Mouse (Mus musculus): ENCODE data around the gene Vmn1r111. TPM values are rescaled to one million over a fixed set of nuclear protein-coding genes. Genes with fewer than 3 reads are reported as not detected.
"Not testable (repeated sequence)": the region's sequence is repeated elsewhere in the genome, so short reads cannot be mapped to it uniquely, and the experiment has no call there.

Vmn1r111 gene
- polyA plus RNA-seq (2021) = not detected

DNA sequence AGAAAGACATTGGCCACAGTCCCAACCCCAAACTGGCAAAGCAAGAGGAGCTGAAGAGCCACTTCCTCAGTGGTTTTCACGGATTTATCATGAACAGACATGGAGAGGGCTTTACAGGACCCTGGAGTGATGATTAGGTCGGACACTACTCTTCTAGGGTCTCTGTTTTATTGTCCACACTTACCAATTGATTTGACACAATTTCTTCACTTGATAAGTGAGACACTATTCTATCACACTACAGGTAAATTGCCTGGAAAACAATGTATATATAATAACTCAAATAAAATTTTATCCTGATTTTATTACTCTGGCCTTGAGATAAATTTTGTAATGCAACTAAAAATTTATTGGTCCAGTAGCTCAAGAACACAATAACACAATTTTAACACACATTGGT is at the start of gene Vmn1r111:
TSS of gene Vmn1r111 (minus strand) at position 101 of the 400 bp plus-strand sequence.
- in situ Hi-C loops (cut with MboI; ENCODE audit: low pct_unique_long_range_greater_than_20kb); CTCF ChIA-PET; POLR2A ChIA-PET; DNase-seq (ENCODE audit: low read depth, low spot score); ATAC-seq; H3K27me3 ChIP-seq: not testable (repeated sequence)

DNA sequence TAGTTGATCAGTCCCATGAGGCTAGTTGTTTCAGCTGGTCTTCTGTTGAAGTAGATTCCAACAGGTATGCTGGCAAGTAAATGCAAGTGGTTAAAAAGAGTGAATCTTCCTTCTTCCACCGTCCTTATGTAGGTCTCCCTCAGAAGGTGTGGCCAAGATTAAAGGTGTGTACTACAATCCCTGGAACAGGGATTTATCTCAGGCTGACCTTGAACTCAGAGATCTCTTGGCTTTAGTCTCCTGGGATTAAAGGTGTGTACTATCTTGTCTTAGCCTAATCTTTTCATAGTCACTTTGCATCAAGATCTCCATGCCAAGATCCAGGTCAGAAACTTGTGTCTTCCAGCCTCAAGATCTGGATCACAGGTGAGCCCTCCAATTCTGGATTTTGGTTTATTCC is 27.5 kb upstream of the Vmn1r111 start, which contains the start of gene Gm10668:
TSS of gene Gm10668 (minus strand) at position 101 of the 400 bp plus-strand sequence.
- DNase-seq (ENCODE audit: low read depth, low spot score); ATAC-seq; H3K27me3 ChIP-seq; POLR2A ChIA-PET; in situ Hi-C loops (cut with MboI; ENCODE audit: low pct_unique_long_range_greater_than_20kb); CTCF ChIA-PET: not testable (repeated sequence)

DNA sequence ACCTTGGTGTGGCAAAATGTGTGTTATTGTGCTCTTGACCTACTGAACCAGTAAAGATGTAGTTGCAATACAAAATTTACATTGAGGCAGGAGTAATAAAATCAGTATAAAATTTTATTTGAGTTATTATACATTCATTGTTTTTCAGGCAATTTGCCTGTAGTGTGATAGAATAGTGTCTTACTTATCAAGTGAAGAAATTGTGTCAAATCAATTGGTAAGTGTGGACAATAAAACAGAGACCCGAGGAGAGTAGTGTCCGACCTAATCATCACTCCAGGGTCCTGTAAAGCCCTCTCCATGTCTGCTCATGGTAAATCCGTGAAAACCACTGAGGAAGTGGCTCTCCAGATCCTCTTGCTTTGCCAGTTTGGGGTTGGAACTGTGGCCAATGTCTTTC is 34.4 kb downstream of the Vmn1r111 start, which contains the start of gene Vmn1r107:
TSS of gene Vmn1r107 (plus strand) at position 301 of the 400 bp plus-strand sequence.
- CTCF ChIA-PET; DNase-seq (ENCODE audit: low read depth, low spot score); ATAC-seq; POLR2A ChIA-PET; in situ Hi-C loops (cut with MboI; ENCODE audit: low pct_unique_long_range_greater_than_20kb); H3K27me3 ChIP-seq: not testable (repeated sequence)

Other genes with a start within 250 kb of the Vmn1r111 start
- gene Gm10670, start 228.3 kb downstream of the Vmn1r111 start, polyA plus RNA-seq (2021) = not detected
- gene Vmn1r103, start 192.7 kb downstream of the Vmn1r111 start, polyA plus RNA-seq (2021) = not detected
- not detected for gene Vmn1r104, start 169.4 kb downstream of the Vmn1r111 start, polyA plus RNA-seq (2021)
- gene Gm5726, start 157.5 kb downstream of the Vmn1r111 start, polyA plus RNA-seq (2021) = not detected
- gene Gm4141, start 127.0 kb downstream of the Vmn1r111 start, polyA plus RNA-seq (2021) = not detected
- gene Gm4513, start 104.2 kb downstream of the Vmn1r111 start, polyA plus RNA-seq (2021) = not detected
- gene Vmn1r107, start 34.3 kb downstream of the Vmn1r111 start, polyA plus RNA-seq (2021) = not detected
- not detected for gene Gm10668, start 27.4 kb upstream of the Vmn1r111 start, polyA plus RNA-seq (2021)
- not detected for gene Vmn1r112, start 68.0 kb upstream of the Vmn1r111 start, polyA plus RNA-seq (2021)
- not detected for gene Vmn1r113, start 84.1 kb upstream of the Vmn1r111 start, polyA plus RNA-seq (2021)
- not detected for gene Vmn1r114, start 109.0 kb upstream of the Vmn1r111 start, polyA plus RNA-seq (2021)
- not detected for gene Vmn1r115, start 141.8 kb upstream of the Vmn1r111 start, polyA plus RNA-seq (2021)
- not detected for gene Vmn1r116, start 169.0 kb upstream of the Vmn1r111 start, polyA plus RNA-seq (2021)
- gene Vmn1r117, start 180.9 kb upstream of the Vmn1r111 start, polyA plus RNA-seq (2021) = not detected
- gene Vmn1r118, start 209.1 kb upstream of the Vmn1r111 start, polyA plus RNA-seq (2021) = not detected